Mouse (Mus musculus) naive thymus-derived CD4-positive, alpha-beta T cell, adult 5 months (primary cell): ENCODE data around the gene Acvr1. TPM values are rescaled to one million over a fixed set of nuclear protein-coding genes. Genes with fewer than 3 reads are reported as not detected.

ENCODE experiments used
- polyA plus RNA-seq: library from polyadenylated mRNA; unstranded; fragments of 100-300 nt; shearing (Covaris generic); gene quantifications from one replicate; pipeline ENCODE4 v1.2.1, GENCODE M21; 2017

The Acvr1 gene
- polyA plus RNA-seq = 0.39 TPM

GRCm38 (mm10) chr2:58567066-58567810, at the start of gene Acvr1, which contains the start of gene Upp2:
Gene Acvr1, minus strand, starts transcription at chr2:58567157.
Gene Upp2, plus strand, starts transcription at chr2:58567298.

GRCm38 (mm10) chr2:58469816-58470215, 97.1 kb downstream of the Acvr1 start, which contains the start of gene Gm17409:
Gene Gm17409, plus strand, starts transcription at chr2:58470116.

GRCm38 (mm10) chr2:58357414-58358131, 209.4 kb downstream of the Acvr1 start, which contains the start of gene Acvr1c:
Gene Acvr1c, minus strand, starts transcription at chr2:58357895.

Other genes with a start within 250 kb of the Acvr1 start
- gene Acvr1c, start 209.3 kb downstream of the Acvr1 start, polyA plus RNA-seq = 0.37 TPM
- gene Gm17409, start 97.0 kb downstream of the Acvr1 start, polyA plus RNA-seq = not detected
- gene Upp2, start 141 bp upstream of the Acvr1 start, polyA plus RNA-seq = 0.29 TPM